20 mouse cellular contexts compared by ENCODE assay signal in genomic region chr1:171672451-171672850, GRCm38 (mm10). TPM values are rescaled to one million over a fixed set of nuclear protein-coding genes. Genes with fewer than 3 reads are reported as not detected.
DNase-seq lines count a peak whose midpoint lies in the region; ATAC-seq and TF ChIP-seq lines count a peak whose summit lies in the region.
"Not testable (repeated sequence)": the region's sequence is repeated elsewhere in the genome, so short reads cannot be mapped to it uniquely, and the experiment has no call there.
"Had no signal": no experiment of that assay in that cellular context is flagged by ENCODE, and none has a peak within 500 bp of the region (broad histone marks: within the 10 kb centered on the region; RNA-seq: fewer than 3 reads in every experiment).

No protein-coding gene starts in this region.

- not testable (repeated sequence) for H3K4me3 ChIP-seq in MEL (ENCODE audit: control insufficient read depth in 1 of 2, insufficient read depth in 1 of 2, low read depth in 2 of 2, low read length in 2 of 2); forebrain, postnatal 0 days (ENCODE audit: low read depth, low read length)

- not testable (repeated sequence) for H3K79me2 ChIP-seq in MEL (ENCODE audit: control insufficient read depth, insufficient read depth, low read length, poor library complexity)

- DNase-seq in A20 (ENCODE audit: low read depth, low spot score) (peak; percentile 45), MEL (ENCODE audit: low read depth, low spot score) (peak; percentile 57)
- peak; percentile 27 for DNase-seq in forebrain, postnatal 0 days
- peak; percentile 11 to 49 for DNase-seq in left cerebral cortex, postnatal 14 days (ENCODE audit: low spot score in 2 of 2)
- DNase-seq in splenic B cell, adult 2 months (ENCODE audit: low read depth, low spot score), result peak; percentile 65

- not testable (repeated sequence) for TF ChIP-seq EP300 in MEL (IDR thresholded peaks at IDR 0.05; ENCODE audit: low read depth in 1 of 2, low read length in 2 of 2)

- not testable (repeated sequence) for H3K9ac ChIP-seq in MEL (ENCODE audit: control insufficient read depth, low read depth, low read length, poor library complexity, severe bottlenecking); forebrain, postnatal 0 days

- 80% methylated on average over 2 of the region's 2 CpGs for WGBS in forebrain, postnatal 0 days

- peaks cover 21 to 31% of the 10 kb centered on the region in 2 experiments for H3K4me1 ChIP-seq in MEL (ENCODE audit: control insufficient read depth in 1 of 2, insufficient read depth in 2 of 2, low read length in 2 of 2)
- H3K4me1 ChIP-seq in forebrain, postnatal 0 days (ENCODE audit: insufficient read depth), result not testable (repeated sequence)

- not testable (repeated sequence) for H3K9me3 ChIP-seq in MEL (replicated peaks; ENCODE audit: insufficient read depth, low read length); forebrain, postnatal 0 days (ENCODE audit: low read length)

- peak in 2 of 3 experiments; percentile 3 to 78; a peak in 3 of 6 replicates for TF ChIP-seq CTCF in MEL (IDR thresholded peaks at IDR 0.05 in 2 of 3, conservative IDR thresholded peaks at IDR 0.05 in 1 of 3; ENCODE audit: control insufficient read depth in 1 of 3, insufficient read depth in 1 of 3, low read depth in 2 of 3, low read length in 3 of 3, poor library complexity in 1 of 3, severe bottlenecking in 1 of 3)
- peak; percentile 42; the same call in 1 of the 2 replicates for TF ChIP-seq CTCF in forebrain, postnatal 0 days (IDR thresholded peaks at IDR 0.05; ENCODE audit: low read depth)

- H3K27ac ChIP-seq in MEL (ENCODE audit: control insufficient read depth, low read depth, low read length); forebrain, postnatal 0 days (ENCODE audit: low read depth, low read length): not testable (repeated sequence)

- not testable (repeated sequence) for ATAC-seq in forebrain, postnatal 0 days
- ATAC-seq in inflammation-experienced regulatory T-cells, adult 6 months, result peak; percentile 61
- ATAC-seq in megakaryocyte progenitor cell, adult 5-6 weeks (replicated peaks; ENCODE audit: poor library complexity), result peak; percentile 71

- H3K27me3 ChIP-seq in MEL (ENCODE audit: control insufficient read depth in 1 of 2, insufficient read depth in 2 of 2, low read length in 2 of 2); forebrain, postnatal 0 days (ENCODE audit: insufficient read depth, low read length); splenic B cell, adult 2 months (ENCODE audit: control insufficient read depth, insufficient read depth, low read length, poor library complexity, severe bottlenecking): not testable (repeated sequence)

- not testable (repeated sequence) for H3K4me2 ChIP-seq in forebrain, postnatal 0 days (ENCODE audit: low read depth)

- TF ChIP-seq POLR2A in MEL (IDR thresholded peaks at IDR 0.05; ENCODE audit: control insufficient read depth in 1 of 2, insufficient read depth in 1 of 2, low read depth in 1 of 2, low read length in 2 of 2, poor library complexity in 1 of 2), result not testable (repeated sequence)

- peak; percentile 86 for TF ChIP-seq RAD21 in MEL (IDR thresholded peaks at IDR 0.05; ENCODE audit: low read depth, low read length)

- H3K36me3 ChIP-seq in MEL (ENCODE audit: control insufficient read depth in 1 of 2, insufficient read depth in 2 of 2, low read length in 2 of 2), result peaks cover 0 to 34% of the 10 kb centered on the region in 2 experiments; a peak in 2 of 4 replicates
- H3K36me3 ChIP-seq in forebrain, postnatal 0 days (ENCODE audit: insufficient read depth); splenic B cell, adult 2 months (ENCODE audit: control insufficient read depth, insufficient read depth, low read length, poor library complexity, severe bottlenecking): not testable (repeated sequence)

- intact Hi-C loops in left cerebral cortex, postnatal 14 days (cut with DNase I), result not testable (repeated sequence)

TF ChIP-seq in MEL, 35 proteins besides CTCF, POLR2A, EP300 and RAD21:
- peak; percentile 13; the same call in 1 of the 2 replicates for TF ChIP-seq SIN3A (IDR thresholded peaks at IDR 0.05; ENCODE audit: low read length)
- peak; percentile 86 for TF ChIP-seq SMC3 (IDR thresholded peaks at IDR 0.05; ENCODE audit: low read depth, low read length)
- peak; percentile 94 for TF ChIP-seq ZC3H11A (IDR thresholded peaks at IDR 0.05; ENCODE audit: low read depth, low read length)
- 0 out of 2 replicates have a peak, but pooled peaks have one; percentile 13 for TF ChIP-seq MYC (IDR thresholded peaks at IDR 0.05; ENCODE audit: low read depth, low read length)

RNA-seq across cellular contexts. Expression of gene Cd48, which starts 9.4 kb away (rescaled TPM):
- total RNA-seq in MEL (2012; rRNA removed), result 84.6 and 108 TPM in 2 replicates
- 10 to 100 TPM in 1 of 2 experiments, not detected in 1; 64.6 TPM for polyA plus RNA-seq in MEL (2012; ENCODE audit: insufficient read depth in 1 of 2, insufficient read length in 2 of 2, low read depth in 1 of 2, low replicate concordance in 2 of 2, missing spikeins in 1 of 2)
- total RNA-seq in forebrain, postnatal 0 days (2014; rRNA removed), result 0.69 and 1.3 TPM in 2 replicates
- polyA plus RNA-seq in forebrain, postnatal 0 days (2015; fragmentation: Nextera tagmentation; extraction: Ambion mirVana), result 1.0 and 1.1 TPM in 2 replicates
- polyA plus RNA-seq in inflammation-experienced regulatory T-cells, adult 6 months (2017; shearing (Covaris generic)), result 1,000 to 10,000 TPM in 1 of 3 experiments, 100 to 1,000 TPM in 2; 432 to 1,060 (median 516) TPM
- total RNA-seq in left cerebral cortex, postnatal 14 days (2021), result under 1 TPM; 0.38 to 0.40 TPM
- total RNA-seq in megakaryocyte progenitor cell, adult 5-6 weeks (2015), result 232 and 271 TPM in 2 replicates
- total RNA-seq in megakaryocyte progenitor cell, adult 5-6 weeks (2017), result 103 and 113 TPM in 2 replicates
- total RNA-seq: layer of hippocampus, postnatal 14 days had no signal

RNA-seq across cellular contexts. Expression of gene Slamf7, which starts 19.6 kb away (rescaled TPM):
- not detected in 2 replicates for total RNA-seq in MEL (2012; rRNA removed)
- polyA plus RNA-seq in MEL (2012; ENCODE audit: insufficient read depth in 1 of 2, insufficient read length in 2 of 2, low read depth in 1 of 2, low replicate concordance in 2 of 2, missing spikeins in 1 of 2), result not detected
- 0.05 TPM in 1 of 2 replicates, not detected in the other for total RNA-seq in forebrain, postnatal 0 days (2014; rRNA removed)
- not detected in 2 replicates for polyA plus RNA-seq in forebrain, postnatal 0 days (2015; fragmentation: Nextera tagmentation; extraction: Ambion mirVana)
- polyA plus RNA-seq in inflammation-experienced regulatory T-cells, adult 6 months (2017; shearing (Covaris generic)), result 10 to 100 TPM in 2 of 3 experiments, 1 to 10 TPM in 1; 8.5 to 62.5 (median 12.3) TPM
- under 1 TPM in 1 of 2 experiments, not detected in 1; 0.11 TPM for total RNA-seq in left cerebral cortex, postnatal 14 days (2021)
- 0.59 and 2.3 TPM in 2 replicates for total RNA-seq in megakaryocyte progenitor cell, adult 5-6 weeks (2015)
- 0.30 and 1.7 TPM in 2 replicates for total RNA-seq in megakaryocyte progenitor cell, adult 5-6 weeks (2017)
- total RNA-seq: layer of hippocampus, adult 18-20 months; layer of hippocampus, postnatal 14 days; left cerebral cortex, postnatal 4 days had no signal
- polyA plus RNA-seq: embryonic facial prominence, embryonic 10.5 days; forebrain, embryonic 12.5 days; heart, embryonic 10.5 days; hindbrain, embryonic 11.5 days; hindbrain, embryonic 16.5 days; kidney, embryonic 14.5 days; liver, embryonic 12.5 days; midbrain, embryonic 11.5 days; midbrain, embryonic 16.5 days; neural tube, embryonic 14.5 days had no signal

Comparison
In these comparisons a context has a peak if more than half of its experiments do, and no peak if none do; other contexts are left out.
1. RNA of gene Cd48, which starts 9.4 kb away (total RNA-seq): 103 to 271 TPM in megakaryocyte progenitor cell, adult 5-6 weeks and 84.6 to 108 TPM in MEL; 0.69 to 1.3 TPM in forebrain, postnatal 0 days and 0.38 to 0.40 TPM in left cerebral cortex, postnatal 14 days; every median in the first group is over 10 times any median in the second.
2. Peak in every context shown above with its lines, with median percentiles within 50 percentile points of each other: DNase-seq.